Mouse (Mus musculus): ENCODE measurements at regions not wholly inside any gene's neighbourhood (a gene's known extent, or its start where the extent isn't known, plus 50 kb on each side); places are given as distances from the start of the nearest gene placed in this dataset.

DNA sequence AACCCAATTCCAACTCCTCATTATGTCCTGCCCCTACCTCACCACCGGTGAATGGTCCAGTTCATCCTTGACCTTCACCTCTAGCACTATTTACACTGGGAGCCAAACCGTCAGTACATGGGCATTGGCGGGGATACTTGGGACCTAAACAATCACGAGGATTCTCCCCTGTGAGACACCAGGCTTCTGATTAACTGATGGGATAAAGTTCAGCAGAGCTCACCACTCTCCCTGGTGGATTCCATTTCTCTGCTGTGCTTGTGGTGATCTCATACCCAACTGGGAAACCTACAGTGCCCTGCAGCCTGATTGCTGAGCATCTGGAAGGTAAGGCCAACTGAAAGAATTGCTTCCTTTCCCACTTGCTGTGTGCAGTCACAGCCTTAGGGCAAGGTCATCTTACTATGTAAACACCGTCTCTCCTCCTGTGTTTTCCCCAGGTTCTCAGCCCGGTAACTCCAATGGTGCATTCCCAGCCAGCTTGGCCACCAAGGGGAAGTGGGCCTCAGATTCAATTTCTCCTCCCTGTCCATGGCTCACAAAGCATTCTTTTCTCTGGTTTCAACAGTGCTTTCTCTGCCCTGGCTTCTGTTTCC lies 125.0 kb upstream of the D7Ertd443e start:
- no peak for ATAC-seq (ENCODE audit: insufficient number of reproducible peaks, insufficient read depth, low FRiP score, low read depth)
- Histone ChIP-seq H3K36me3 (ENCODE audit: control insufficient read depth, insufficient read depth, low read length) (no peaks in the 10 kb centered on the region), H3K27me3 (ENCODE audit: control insufficient read depth, insufficient read depth, low read length) (no peaks in the 10 kb centered on the region), H3K9me3 (ENCODE audit: control insufficient read depth, low read length) (no peaks in the 10 kb centered on the region), H3K4me3 (ENCODE audit: control insufficient read depth in 1 of 2, insufficient read depth in 1 of 2, low read depth in 1 of 2, low read length in 2 of 2) (no peak overlapping the region), H3K9ac (ENCODE audit: low read length) (no peak overlapping the region), H3K27ac (replicated peaks in 1 of 2; ENCODE audit: control insufficient read depth in 1 of 2, insufficient read depth in 1 of 2, low read depth in 2 of 2, low read length in 2 of 2) (no peak overlapping the region), H3K4me2 (ENCODE audit: low read length) (no peak overlapping the region), H3K4me1 (ENCODE audit: control insufficient read depth in 2 of 2, insufficient read depth in 2 of 2, low read length in 2 of 2) (no peaks in the 10 kb centered on the region)
- WGBS: 59% methylated on average over 6 of the region's 6 CpGs

DNA sequence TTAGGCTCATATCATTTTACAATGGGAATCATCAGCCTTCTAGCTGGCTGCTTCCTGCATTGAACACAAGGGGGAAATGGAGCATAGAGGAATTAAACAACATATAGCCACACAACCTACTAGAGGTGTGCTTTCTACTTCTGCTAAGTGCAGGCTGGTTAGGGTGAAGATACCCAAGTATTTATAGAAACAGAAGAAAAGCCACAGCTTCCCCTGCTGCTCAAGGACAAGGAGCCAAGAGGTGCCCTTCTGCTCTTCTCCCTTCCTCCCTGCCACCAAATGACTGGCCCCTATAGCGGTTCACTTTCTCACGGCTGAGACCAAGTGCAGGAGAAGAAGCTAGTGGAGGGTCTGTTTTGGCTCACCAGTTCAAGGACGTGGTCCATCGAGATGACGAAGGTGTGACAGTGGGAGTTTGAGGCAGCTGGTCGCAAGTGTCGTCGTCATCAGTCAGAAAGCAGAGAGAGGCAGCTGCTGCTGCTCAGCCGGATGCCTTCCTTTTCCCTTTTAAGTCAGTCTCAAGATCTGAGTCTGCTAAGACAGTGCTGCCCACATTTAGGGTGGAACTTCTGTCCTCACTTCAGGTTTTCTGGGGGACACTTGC lies 134.0 kb upstream of the D7Ertd443e start:
- no peaks in the 10 kb centered on the region for H3K9me3 ChIP-seq (ENCODE audit: control insufficient read depth, low read length)
- H3K9ac ChIP-seq (ENCODE audit: low read length): no peak overlapping the region
- H3K27me3 ChIP-seq (ENCODE audit: control insufficient read depth, insufficient read depth, low read length): no peaks in the 10 kb centered on the region
- WGBS: 49% methylated on average over 9 of the region's 9 CpGs
- no peak overlapping the region for H3K4me2 ChIP-seq (ENCODE audit: low read length)
- ATAC-seq (ENCODE audit: insufficient number of reproducible peaks, insufficient read depth, low FRiP score, low read depth): no peak
- H3K4me1 ChIP-seq (ENCODE audit: control insufficient read depth in 2 of 2, insufficient read depth in 2 of 2, low read length in 2 of 2): no peaks in the 10 kb centered on the region
- H3K36me3 ChIP-seq (ENCODE audit: control insufficient read depth, insufficient read depth, low read length): no peaks in the 10 kb centered on the region
- no peak overlapping the region for H3K4me3 ChIP-seq (ENCODE audit: control insufficient read depth in 1 of 2, insufficient read depth in 1 of 2, low read depth in 1 of 2, low read length in 2 of 2)
- H3K27ac ChIP-seq (replicated peaks in 1 of 2; ENCODE audit: control insufficient read depth in 1 of 2, insufficient read depth in 1 of 2, low read depth in 2 of 2, low read length in 2 of 2): no peak overlapping the region

DNA sequence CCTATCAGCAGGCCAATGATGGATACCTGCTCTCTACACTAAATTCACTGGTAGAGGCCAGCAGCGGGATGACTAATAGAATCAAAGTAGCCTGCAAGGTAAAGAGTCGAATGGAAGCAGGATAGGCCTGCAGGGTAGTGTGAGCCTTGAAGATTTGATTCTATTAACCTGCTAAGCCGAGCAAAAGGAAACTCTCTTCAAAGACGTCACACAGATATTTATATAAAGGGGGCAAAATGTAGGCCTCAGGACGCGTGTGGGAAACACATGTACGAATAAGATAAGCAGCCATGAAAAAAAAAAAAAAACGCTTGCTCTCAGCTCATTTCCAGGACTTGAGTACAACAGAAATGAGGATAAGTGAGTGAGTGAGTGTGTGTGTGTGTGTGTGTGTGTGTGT lies 138.4 kb upstream of the D7Ertd443e start:
- H3K27ac ChIP-seq (replicated peaks in 1 of 2; ENCODE audit: control insufficient read depth in 1 of 2, insufficient read depth in 1 of 2, low read depth in 2 of 2, low read length in 2 of 2): no peak overlapping the region
- H3K9me3 ChIP-seq (ENCODE audit: control insufficient read depth, low read length): no peaks in the 10 kb centered on the region
- ATAC-seq (ENCODE audit: insufficient number of reproducible peaks, insufficient read depth, low FRiP score, low read depth): no peak
- WGBS: 59% methylated on average over 8 of the region's 8 CpGs
- H3K4me2 ChIP-seq (ENCODE audit: low read length): no peak overlapping the region
- H3K4me1 ChIP-seq (ENCODE audit: control insufficient read depth in 2 of 2, insufficient read depth in 2 of 2, low read length in 2 of 2): no peaks in the 10 kb centered on the region
- H3K9ac ChIP-seq (ENCODE audit: low read length): no peak overlapping the region
- no peak overlapping the region for H3K4me3 ChIP-seq (ENCODE audit: control insufficient read depth in 1 of 2, insufficient read depth in 1 of 2, low read depth in 1 of 2, low read length in 2 of 2)
- no peaks in the 10 kb centered on the region for H3K36me3 ChIP-seq (ENCODE audit: control insufficient read depth, insufficient read depth, low read length)
- H3K27me3 ChIP-seq (ENCODE audit: control insufficient read depth, insufficient read depth, low read length): no peaks in the 10 kb centered on the region

DNA sequence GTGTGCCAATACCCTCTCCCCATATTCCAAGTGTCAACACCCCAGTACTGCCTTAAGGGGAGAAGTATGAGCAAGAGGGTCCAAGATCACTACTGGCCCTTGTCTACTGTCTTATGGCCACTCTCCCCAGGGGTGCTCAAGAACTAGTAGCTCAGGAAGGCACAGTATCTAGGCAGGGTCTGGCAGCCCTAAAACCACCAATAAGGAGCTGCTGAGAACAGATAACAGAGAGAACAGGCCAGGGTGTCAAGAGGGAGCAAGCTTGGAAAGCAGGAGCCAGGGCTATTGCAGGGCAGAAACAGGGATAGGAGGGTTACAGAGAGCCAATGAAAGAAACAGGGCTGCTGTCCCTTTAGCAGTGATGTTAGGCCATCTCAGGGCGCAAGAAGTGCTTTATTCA lies 139.6 kb upstream of the D7Ertd443e start:
- Histone ChIP-seq H3K36me3 (ENCODE audit: control insufficient read depth, insufficient read depth, low read length) (no peaks in the 10 kb centered on the region), H3K27ac (replicated peaks in 1 of 2; ENCODE audit: control insufficient read depth in 1 of 2, insufficient read depth in 1 of 2, low read depth in 2 of 2, low read length in 2 of 2) (no peak overlapping the region), H3K9ac (ENCODE audit: low read length) (no peak overlapping the region), H3K4me3 (ENCODE audit: control insufficient read depth in 1 of 2, insufficient read depth in 1 of 2, low read depth in 1 of 2, low read length in 2 of 2) (no peak overlapping the region), H3K9me3 (ENCODE audit: control insufficient read depth, low read length) (no peaks in the 10 kb centered on the region), H3K4me1 (ENCODE audit: control insufficient read depth in 2 of 2, insufficient read depth in 2 of 2, low read length in 2 of 2) (no peaks in the 10 kb centered on the region), H3K27me3 (ENCODE audit: control insufficient read depth, insufficient read depth, low read length) (no peaks in the 10 kb centered on the region), H3K4me2 (ENCODE audit: low read length) (no peak overlapping the region)
- ATAC-seq (ENCODE audit: insufficient number of reproducible peaks, insufficient read depth, low FRiP score, low read depth): no peak
- 76% methylated on average over 1 of the region's 1 CpGs for WGBS

DNA sequence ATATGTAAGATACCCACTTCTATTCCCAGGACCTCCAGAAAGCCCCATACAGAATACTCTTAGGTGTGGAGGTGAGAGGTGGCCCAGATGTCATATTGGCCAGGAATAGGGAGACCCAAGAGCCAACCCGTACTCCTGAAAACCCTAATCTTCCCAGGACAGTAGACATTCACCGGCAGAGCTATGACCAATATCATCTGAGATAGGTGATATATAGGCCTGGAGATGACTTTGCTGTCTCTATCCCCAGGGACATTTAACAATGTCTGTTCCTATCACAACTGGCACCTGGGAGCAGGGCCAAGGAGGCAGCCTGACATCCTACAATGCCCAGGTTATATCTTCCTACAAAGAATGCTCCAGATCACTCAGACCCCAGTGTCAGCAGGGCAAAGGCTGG lies 140.0 kb upstream of the D7Ertd443e start:
- H3K4me2 ChIP-seq (ENCODE audit: low read length): no peak overlapping the region
- H3K4me1 ChIP-seq (ENCODE audit: control insufficient read depth in 2 of 2, insufficient read depth in 2 of 2, low read length in 2 of 2): no peaks in the 10 kb centered on the region
- no peak overlapping the region for H3K27ac ChIP-seq (replicated peaks in 1 of 2; ENCODE audit: control insufficient read depth in 1 of 2, insufficient read depth in 1 of 2, low read depth in 2 of 2, low read length in 2 of 2)
- no peak for ATAC-seq (ENCODE audit: insufficient number of reproducible peaks, insufficient read depth, low FRiP score, low read depth)
- H3K9me3 ChIP-seq (ENCODE audit: control insufficient read depth, low read length): no peaks in the 10 kb centered on the region
- no peaks in the 10 kb centered on the region for H3K27me3 ChIP-seq (ENCODE audit: control insufficient read depth, insufficient read depth, low read length)
- no peaks in the 10 kb centered on the region for H3K36me3 ChIP-seq (ENCODE audit: control insufficient read depth, insufficient read depth, low read length)
- no peak overlapping the region for H3K9ac ChIP-seq (ENCODE audit: low read length)
- 69% methylated on average over 2 of the region's 2 CpGs for WGBS
- H3K4me3 ChIP-seq (ENCODE audit: control insufficient read depth in 1 of 2, insufficient read depth in 1 of 2, low read depth in 1 of 2, low read length in 2 of 2): no peak overlapping the region

DNA sequence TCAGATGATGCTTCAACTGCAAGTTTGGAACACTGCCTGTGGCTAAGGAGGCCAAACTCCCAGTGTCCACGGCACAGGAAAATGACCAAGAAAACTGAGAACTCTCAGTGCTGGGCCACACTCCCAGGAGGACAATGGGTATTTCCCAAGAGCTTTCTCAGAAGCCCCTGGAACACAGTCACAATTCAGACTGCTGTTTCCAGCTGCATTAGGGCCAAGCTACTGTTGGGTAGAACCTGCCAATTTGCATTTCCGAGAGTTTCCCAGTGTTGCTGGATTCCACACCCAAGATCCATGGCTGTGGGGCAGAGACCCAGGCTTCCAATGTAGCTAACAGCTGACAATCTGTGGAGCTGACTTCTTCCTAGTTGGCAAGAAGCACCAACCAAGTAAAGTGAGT lies 141.9 kb upstream of the D7Ertd443e start:
- WGBS: 68% methylated on average over 2 of the region's 2 CpGs
- Histone ChIP-seq H3K9me3 (ENCODE audit: control insufficient read depth, low read length) (no peaks in the 10 kb centered on the region), H3K4me1 (ENCODE audit: control insufficient read depth in 2 of 2, insufficient read depth in 2 of 2, low read length in 2 of 2) (no peaks in the 10 kb centered on the region), H3K27ac (replicated peaks in 1 of 2; ENCODE audit: control insufficient read depth in 1 of 2, insufficient read depth in 1 of 2, low read depth in 2 of 2, low read length in 2 of 2) (no peak overlapping the region), H3K9ac (ENCODE audit: low read length) (no peak overlapping the region), H3K36me3 (ENCODE audit: control insufficient read depth, insufficient read depth, low read length) (no peaks in the 10 kb centered on the region), H3K4me2 (ENCODE audit: low read length) (no peak overlapping the region), H3K27me3 (ENCODE audit: control insufficient read depth, insufficient read depth, low read length) (no peaks in the 10 kb centered on the region), H3K4me3 (ENCODE audit: control insufficient read depth in 1 of 2, insufficient read depth in 1 of 2, low read depth in 1 of 2, low read length in 2 of 2) (no peak overlapping the region)
- ATAC-seq (ENCODE audit: insufficient number of reproducible peaks, insufficient read depth, low FRiP score, low read depth): no peak

DNA sequence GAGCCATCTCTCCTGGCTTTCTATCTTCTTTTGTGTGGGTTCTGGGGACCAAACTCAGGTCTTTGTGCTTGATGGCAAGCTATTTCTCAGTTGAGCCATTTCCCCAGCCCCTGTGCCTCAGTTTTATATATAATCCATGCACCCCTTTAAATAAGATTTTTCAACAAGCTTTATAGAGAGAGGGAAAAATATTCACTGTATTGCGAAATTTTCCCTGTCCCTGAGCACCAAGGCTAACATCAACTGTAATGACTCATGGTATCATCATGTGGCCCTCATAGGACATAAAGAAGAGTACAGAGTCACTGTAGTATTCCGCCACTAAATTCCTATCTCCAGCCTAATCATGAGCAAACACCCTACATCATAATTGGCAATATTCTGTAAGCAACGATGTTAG lies 142.4 kb upstream of the Dock1 start:
- Histone ChIP-seq H3K27me3 (ENCODE audit: control insufficient read depth, insufficient read depth, low read length) (no peaks in the 10 kb centered on the region), H3K27ac (replicated peaks in 1 of 2; ENCODE audit: control insufficient read depth in 1 of 2, insufficient read depth in 1 of 2, low read depth in 2 of 2, low read length in 2 of 2) (no peak overlapping the region), H3K9me3 (ENCODE audit: control insufficient read depth, low read length) (no peaks in the 10 kb centered on the region), H3K4me2 (ENCODE audit: low read length) (no peak overlapping the region), H3K4me3 (ENCODE audit: control insufficient read depth in 1 of 2, insufficient read depth in 1 of 2, low read depth in 1 of 2, low read length in 2 of 2) (no peak overlapping the region), H3K4me1 (ENCODE audit: control insufficient read depth in 2 of 2, insufficient read depth in 2 of 2, low read length in 2 of 2) (no peaks in the 10 kb centered on the region), H3K9ac (ENCODE audit: low read length) (no peak overlapping the region), H3K36me3 (ENCODE audit: control insufficient read depth, insufficient read depth, low read length) (no peaks in the 10 kb centered on the region)
- ATAC-seq (ENCODE audit: insufficient number of reproducible peaks, insufficient read depth, low FRiP score, low read depth): no peak
- 75% methylated on average over 3 of the region's 3 CpGs for WGBS

DNA sequence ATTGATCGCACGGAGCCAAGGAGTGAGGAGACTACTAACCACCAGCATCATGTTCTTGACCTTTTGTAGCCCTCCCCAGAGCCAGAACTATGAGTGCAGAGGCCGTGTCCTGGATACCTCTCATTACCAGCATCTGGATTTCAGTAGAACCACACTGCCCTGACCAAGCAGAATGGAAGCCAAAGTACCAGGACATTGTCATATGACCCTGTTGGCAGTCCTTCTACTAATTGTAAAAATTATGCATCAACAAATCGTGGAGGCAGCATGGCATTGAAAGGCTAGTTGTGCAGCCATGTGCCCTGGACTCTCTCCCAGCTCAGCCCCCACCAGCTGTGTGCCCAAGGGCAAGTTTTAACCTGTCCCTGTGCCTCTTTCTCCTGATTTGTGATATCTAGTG lies 135.6 kb upstream of the Dock1 start:
- no peak overlapping the region for H3K9ac ChIP-seq (ENCODE audit: low read length)
- H3K27ac ChIP-seq (replicated peaks in 1 of 2; ENCODE audit: control insufficient read depth in 1 of 2, insufficient read depth in 1 of 2, low read depth in 2 of 2, low read length in 2 of 2): no peak overlapping the region
- no peaks in the 10 kb centered on the region for H3K27me3 ChIP-seq (ENCODE audit: control insufficient read depth, insufficient read depth, low read length)
- H3K9me3 ChIP-seq (ENCODE audit: control insufficient read depth, low read length): no peaks in the 10 kb centered on the region
- no peaks in the 10 kb centered on the region for H3K4me1 ChIP-seq (ENCODE audit: control insufficient read depth in 2 of 2, insufficient read depth in 2 of 2, low read length in 2 of 2)
- H3K4me3 ChIP-seq (ENCODE audit: control insufficient read depth in 1 of 2, insufficient read depth in 1 of 2, low read depth in 1 of 2, low read length in 2 of 2): no peak overlapping the region
- WGBS: 75% methylated on average over 4 of the region's 4 CpGs
- H3K36me3 ChIP-seq (ENCODE audit: control insufficient read depth, insufficient read depth, low read length): no peaks in the 10 kb centered on the region
- no peak for ATAC-seq (ENCODE audit: insufficient number of reproducible peaks, insufficient read depth, low FRiP score, low read depth)
- H3K4me2 ChIP-seq (ENCODE audit: low read length): no peak overlapping the region

Data from heart, embryonic 14.5 days (tissue).